Mouse (Mus musculus): ENCODE data around the gene Stat1. TPM values are rescaled to one million over a fixed set of nuclear protein-coding genes. Genes with fewer than 3 reads are reported as not detected.

Stat1 gene
- polyA plus RNA-seq, 1 experiment from 2014 or later = 13.1 TPM

DNA sequence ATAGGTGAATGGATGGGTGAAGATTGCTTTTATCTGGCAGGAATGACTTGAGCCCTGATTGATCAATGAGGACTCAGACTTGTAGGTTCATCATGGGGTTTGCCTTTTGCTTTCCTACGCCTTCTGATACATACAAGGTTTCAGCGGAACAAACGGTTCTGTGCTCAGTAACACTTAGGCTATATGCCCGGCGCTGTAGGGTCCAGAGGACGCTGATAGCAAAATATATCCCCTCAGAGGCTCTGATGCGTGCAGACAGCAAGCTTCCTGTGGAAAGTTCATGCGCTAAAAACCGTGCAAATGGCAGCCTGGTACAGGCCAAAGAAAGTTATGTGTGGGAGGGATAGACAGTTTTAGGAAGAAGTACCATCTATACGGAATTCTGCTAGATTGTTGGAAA lies 951 bp downstream of the Stat1 start:
- H3K4me2 ChIP-seq (ENCODE audit: low read length) = peak overlapping the region; percentile 90
- 36% methylated on average over 10 of the region's 10 CpGs for WGBS
- no peak overlapping the region for H3K27ac ChIP-seq (ENCODE audit: low read depth, low read length)
- ATAC-seq (no peak), DNase-seq (ENCODE audit: low spot score) (no peak)
- no peaks in the 10 kb centered on the region for H3K4me1 ChIP-seq (ENCODE audit: control insufficient read depth, insufficient read depth, low read length)
- no peaks in the 10 kb centered on the region for H3K36me3 ChIP-seq (ENCODE audit: control insufficient read depth, insufficient read depth, low read length)
- no peaks in the 10 kb centered on the region for H3K9me3 ChIP-seq (replicated peaks; ENCODE audit: control insufficient read depth, low read length)
- peak overlapping the region; percentile 7; the same call in 1 of the 2 replicates for H3K9ac ChIP-seq (ENCODE audit: low read length)
- H3K27me3 ChIP-seq (replicated peaks; ENCODE audit: control insufficient read depth, insufficient read depth, low read length) = no peaks in the 10 kb centered on the region
- peak overlapping the region; percentile 81 for H3K4me3 ChIP-seq (ENCODE audit: low read depth, low read length)

DNA sequence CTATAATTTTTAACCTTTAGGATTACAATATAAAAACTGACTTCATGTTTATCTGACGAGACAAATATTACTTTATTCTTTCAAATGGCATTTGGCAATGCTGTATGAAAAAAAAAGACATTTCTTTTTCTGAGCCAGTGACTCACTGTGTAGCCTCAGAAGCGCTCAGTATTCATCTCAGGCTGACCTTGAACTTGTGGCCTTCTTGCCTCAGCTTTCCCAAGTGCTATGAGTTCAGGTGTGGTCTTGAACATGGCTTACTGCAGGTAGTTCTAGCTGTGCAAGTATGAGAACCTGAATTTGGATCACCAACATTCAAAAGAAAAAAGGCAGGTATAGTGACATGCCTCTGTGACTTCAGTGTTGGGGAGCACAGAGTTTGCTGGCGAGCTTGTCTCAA lies 1.8 kb downstream of the Stat1 start:
- no peak for DNase-seq (ENCODE audit: low spot score)
- Histone ChIP-seq H3K9ac (ENCODE audit: low read length) (no peak overlapping the region), H3K4me2 (ENCODE audit: low read length) (no peak overlapping the region), H3K27me3 (replicated peaks; ENCODE audit: control insufficient read depth, insufficient read depth, low read length) (no peaks in the 10 kb centered on the region), H3K27ac (ENCODE audit: low read depth, low read length) (no peak overlapping the region), H3K4me3 (ENCODE audit: low read depth, low read length) (no peak overlapping the region), H3K36me3 (ENCODE audit: control insufficient read depth, insufficient read depth, low read length) (no peaks in the 10 kb centered on the region), H3K9me3 (replicated peaks; ENCODE audit: control insufficient read depth, low read length) (no peaks in the 10 kb centered on the region), H3K4me1 (ENCODE audit: control insufficient read depth, insufficient read depth, low read length) (no peaks in the 10 kb centered on the region)
- no peak for ATAC-seq
- 89% methylated on average over 3 of the region's 3 CpGs for WGBS

- ATAC-seq (no peak), DNase-seq (ENCODE audit: low spot score) (no peak)
- H3K9me3 ChIP-seq (replicated peaks; ENCODE audit: control insufficient read depth, low read length) = no peaks in the 10 kb centered on the region
- H3K27me3 ChIP-seq (replicated peaks; ENCODE audit: control insufficient read depth, insufficient read depth, low read length) = no peaks in the 10 kb centered on the region
- H3K4me2 ChIP-seq (ENCODE audit: low read length) = no peak overlapping the region
- H3K36me3 ChIP-seq (ENCODE audit: control insufficient read depth, insufficient read depth, low read length) = 0 out of 2 replicates have a peak, but pooled peaks cover 4% of the 10 kb centered on the region
- H3K27ac ChIP-seq (ENCODE audit: low read depth, low read length) = no peak overlapping the region
- WGBS = 75% methylated on average over 3 of the region's 3 CpGs
- no peak overlapping the region for H3K9ac ChIP-seq (ENCODE audit: low read length)
- no peaks in the 10 kb centered on the region for H3K4me1 ChIP-seq (ENCODE audit: control insufficient read depth, insufficient read depth, low read length)
- no peak overlapping the region for H3K4me3 ChIP-seq (ENCODE audit: low read depth, low read length)
These were observed 5.6 kb downstream of the Stat1 start for GRCm38 (mm10) chr1:52124818-52125217.

GRCm38 (mm10) chr1:52127350-52127749 lies 8.1 kb downstream of the Stat1 start:
- H3K9ac ChIP-seq (ENCODE audit: low read length) = no peak overlapping the region
- WGBS = 95% methylated on average over 6 of the region's 6 CpGs
- H3K36me3 ChIP-seq (ENCODE audit: control insufficient read depth, insufficient read depth, low read length) = 0 out of 2 replicates have a peak, but pooled peaks cover 4% of the 10 kb centered on the region
- no peak for ATAC-seq
- no peaks in the 10 kb centered on the region for H3K4me1 ChIP-seq (ENCODE audit: control insufficient read depth, insufficient read depth, low read length)
- no peak overlapping the region for H3K4me2 ChIP-seq (ENCODE audit: low read length)
- H3K9me3 ChIP-seq (replicated peaks; ENCODE audit: control insufficient read depth, low read length) = no peaks in the 10 kb centered on the region
- DNase-seq (ENCODE audit: low spot score) = no peak
- no peak overlapping the region for H3K27ac ChIP-seq (ENCODE audit: low read depth, low read length)
- no peaks in the 10 kb centered on the region for H3K27me3 ChIP-seq (replicated peaks; ENCODE audit: control insufficient read depth, insufficient read depth, low read length)
- H3K4me3 ChIP-seq (ENCODE audit: low read depth, low read length) = no peak overlapping the region

DNA sequence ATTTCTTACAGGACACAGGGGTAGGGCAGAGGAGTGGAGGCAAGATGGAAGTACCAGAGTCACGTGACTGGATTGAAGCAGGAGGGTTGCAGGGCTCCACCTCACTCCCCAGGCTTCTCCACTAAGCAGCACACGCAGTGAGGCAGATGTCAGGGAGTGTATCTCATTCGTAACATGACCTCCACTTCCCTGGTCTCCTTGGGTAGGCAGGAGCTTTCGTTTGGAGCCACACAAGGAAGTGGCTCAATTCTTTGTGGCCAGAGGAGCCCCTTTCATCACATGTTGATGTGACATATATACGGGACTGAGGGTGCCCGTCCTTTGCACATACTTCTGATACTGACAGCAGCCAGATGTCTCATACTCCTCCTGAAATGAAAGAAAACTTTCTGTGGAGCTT lies 10.6 kb downstream of the Stat1 start:
- WGBS = 67% methylated on average over 6 of the region's 6 CpGs
- Histone ChIP-seq H3K9ac (ENCODE audit: low read length) (no peak overlapping the region), H3K9me3 (replicated peaks; ENCODE audit: control insufficient read depth, low read length) (no peaks in the 10 kb centered on the region), H3K4me2 (ENCODE audit: low read length) (no peak overlapping the region), H3K27me3 (replicated peaks; ENCODE audit: control insufficient read depth, insufficient read depth, low read length) (no peaks in the 10 kb centered on the region), H3K4me1 (ENCODE audit: control insufficient read depth, insufficient read depth, low read length) (no peaks in the 10 kb centered on the region), H3K36me3 (ENCODE audit: control insufficient read depth, insufficient read depth, low read length) (0 out of 2 replicates have a peak, but pooled peaks cover 4% of the 10 kb centered on the region), H3K27ac (ENCODE audit: low read depth, low read length) (no peak overlapping the region), H3K4me3 (ENCODE audit: low read depth, low read length) (no peak overlapping the region)
- DNase-seq (ENCODE audit: low spot score) (no peak), ATAC-seq (no peak)

- Histone ChIP-seq H3K4me3 (ENCODE audit: low read depth, low read length) (no peak overlapping the region), H3K9me3 (replicated peaks; ENCODE audit: control insufficient read depth, low read length) (no peaks in the 10 kb centered on the region), H3K36me3 (ENCODE audit: control insufficient read depth, insufficient read depth, low read length) (0 out of 2 replicates have a peak, but pooled peaks cover 4% of the 10 kb centered on the region), H3K9ac (ENCODE audit: low read length) (no peak overlapping the region), H3K27me3 (replicated peaks; ENCODE audit: control insufficient read depth, insufficient read depth, low read length) (no peaks in the 10 kb centered on the region), H3K27ac (ENCODE audit: low read depth, low read length) (no peak overlapping the region), H3K4me1 (ENCODE audit: control insufficient read depth, insufficient read depth, low read length) (no peaks in the 10 kb centered on the region), H3K4me2 (ENCODE audit: low read length) (no peak overlapping the region)
- ATAC-seq (no peak), DNase-seq (ENCODE audit: low spot score) (no peak)
- WGBS = 86% methylated on average over 11 of the region's 11 CpGs
These were observed 12.6 kb downstream of the Stat1 start for GRCm38 (mm10) chr1:52131787-52132377.

GRCm38 (mm10) chr1:52133254-52133653 lies 14.0 kb downstream of the Stat1 start:
- Histone ChIP-seq H3K4me1 (ENCODE audit: control insufficient read depth, insufficient read depth, low read length) (no peaks in the 10 kb centered on the region), H3K9me3 (replicated peaks; ENCODE audit: control insufficient read depth, low read length) (no peaks in the 10 kb centered on the region), H3K9ac (ENCODE audit: low read length) (no peak overlapping the region), H3K36me3 (ENCODE audit: control insufficient read depth, insufficient read depth, low read length) (no peaks in the 10 kb centered on the region), H3K27me3 (replicated peaks; ENCODE audit: control insufficient read depth, insufficient read depth, low read length) (no peaks in the 10 kb centered on the region), H3K4me3 (ENCODE audit: low read depth, low read length) (no peak overlapping the region), H3K27ac (ENCODE audit: low read depth, low read length) (no peak overlapping the region), H3K4me2 (ENCODE audit: low read length) (no peak overlapping the region)
- WGBS = 74% methylated on average over 8 of the region's 8 CpGs
- ATAC-seq = no peak
- DNase-seq (ENCODE audit: low spot score) = no peak

GRCm38 (mm10) chr1:52137292-52137691 lies 18.1 kb downstream of the Stat1 start:
- DNase-seq (ENCODE audit: low spot score) (no peak), ATAC-seq (no peak)
- no peak overlapping the region for H3K4me2 ChIP-seq (ENCODE audit: low read length)
- no peak overlapping the region for H3K4me3 ChIP-seq (ENCODE audit: low read depth, low read length)
- no peaks in the 10 kb centered on the region for H3K27me3 ChIP-seq (replicated peaks; ENCODE audit: control insufficient read depth, insufficient read depth, low read length)
- no peaks in the 10 kb centered on the region for H3K36me3 ChIP-seq (ENCODE audit: control insufficient read depth, insufficient read depth, low read length)
- WGBS = 86% methylated on average over 16 of the region's 16 CpGs
- no peak overlapping the region for H3K9ac ChIP-seq (ENCODE audit: low read length)
- no peak overlapping the region for H3K27ac ChIP-seq (ENCODE audit: low read depth, low read length)
- H3K9me3 ChIP-seq (replicated peaks; ENCODE audit: control insufficient read depth, low read length) = no peaks in the 10 kb centered on the region
- H3K4me1 ChIP-seq (ENCODE audit: control insufficient read depth, insufficient read depth, low read length) = no peaks in the 10 kb centered on the region

- no peak overlapping the region for H3K9ac ChIP-seq (ENCODE audit: low read length)
- no peak overlapping the region for H3K27ac ChIP-seq (ENCODE audit: low read depth, low read length)
- no peak for ATAC-seq
- H3K36me3 ChIP-seq (ENCODE audit: control insufficient read depth, insufficient read depth, low read length) = no peaks in the 10 kb centered on the region
- DNase-seq (ENCODE audit: low spot score) = no peak
- no peaks in the 10 kb centered on the region for H3K4me1 ChIP-seq (ENCODE audit: control insufficient read depth, insufficient read depth, low read length)
- H3K9me3 ChIP-seq (replicated peaks; ENCODE audit: control insufficient read depth, low read length) = no peaks in the 10 kb centered on the region
- H3K27me3 ChIP-seq (replicated peaks; ENCODE audit: control insufficient read depth, insufficient read depth, low read length) = no peaks in the 10 kb centered on the region
- H3K4me2 ChIP-seq (ENCODE audit: low read length) = no peak overlapping the region
- 81% methylated on average over 9 of the region's 9 CpGs for WGBS
- H3K4me3 ChIP-seq (ENCODE audit: low read depth, low read length) = no peak overlapping the region
These were observed 21.3 kb downstream of the Stat1 start for GRCm38 (mm10) chr1:52140534-52140933.
